ENCODE assay signal across 10 mouse cellular contexts in genomic region chr3:95957359-95958148, GRCm38 (mm10). TPM values are rescaled to one million over a fixed set of nuclear protein-coding genes. Genes with fewer than 3 reads are reported as not detected.
A peak's percentile ranks its signal among the peaks of the same experiment; 100 is the strongest.
DNase-seq lines count a peak whose midpoint lies in the region; ATAC-seq and TF ChIP-seq lines count a peak whose summit lies in the region.
"Had no signal": no experiment of that assay in that cellular context is flagged by ENCODE, and none has a peak within 500 bp of the region (broad histone marks: within the 10 kb centered on the region; RNA-seq: fewer than 3 reads in every experiment).

No protein-coding gene starts in this region.

- no peaks in the 10 kb centered on the region for H3K4me1 ChIP-seq in forebrain, postnatal 0 days (ENCODE audit: insufficient read depth)
- H3K4me1 ChIP-seq in kidney, postnatal 0 days (replicated peaks; ENCODE audit: insufficient read depth, low read length), result no peaks in the 10 kb centered on the region

- no peaks in the 10 kb centered on the region for H3K9me3 ChIP-seq in forebrain, postnatal 0 days (ENCODE audit: low read length)
- no peaks in the 10 kb centered on the region for H3K9me3 ChIP-seq in kidney, postnatal 0 days (replicated peaks; ENCODE audit: low read length)
- H3K9me3 ChIP-seq: midbrain, embryonic 12.5 days had no signal

- no peak overlapping the region for H3K4me2 ChIP-seq in forebrain, postnatal 0 days (ENCODE audit: low read depth)
- no peak overlapping the region for H3K4me2 ChIP-seq in kidney, postnatal 0 days (ENCODE audit: low read length)
- H3K4me2 ChIP-seq: midbrain, embryonic 12.5 days had no signal

- intact Hi-C loops in left cerebral cortex, postnatal 14 days (cut with DNase I), result loop anchor here (5.0 kb wide), 1 partner anchor 95 kb away; no protein-coding TSS in a partner anchor

- no peaks in the 10 kb centered on the region for H3K27me3 ChIP-seq in forebrain, postnatal 0 days (ENCODE audit: insufficient read depth, low read length)
- no peaks in the 10 kb centered on the region for H3K27me3 ChIP-seq in kidney, postnatal 0 days (ENCODE audit: insufficient read depth, low read length)
- H3K27me3 ChIP-seq: midbrain, embryonic 12.5 days had no signal

- ATAC-seq in forebrain, postnatal 0 days, result peak; percentile 81
- ATAC-seq in kidney, postnatal 0 days (replicated peaks; ENCODE audit: low FRiP score, low read depth), result no peak
- ATAC-seq in monocyte, adult 5-6 weeks (replicated peaks; ENCODE audit: insufficient number of reproducible peaks, low FRiP score, low TSS enrichment, poor library complexity, severe bottlenecking), result no peak

- peak overlapping the region; percentile 54 for H3K27ac ChIP-seq in forebrain, postnatal 0 days (ENCODE audit: low read depth, low read length)
- no peak overlapping the region; the same call in 1 of the 2 replicates for H3K27ac ChIP-seq in kidney, postnatal 0 days
- H3K27ac ChIP-seq: midbrain, embryonic 12.5 days had no signal

- TF ChIP-seq CTCF in forebrain, postnatal 0 days (IDR thresholded peaks at IDR 0.05; ENCODE audit: low read depth), result no peak
- TF ChIP-seq CTCF in kidney, postnatal 0 days (IDR thresholded peaks at IDR 0.05; ENCODE audit: low read depth), result no peak

- DNase-seq in left cerebral cortex, postnatal 14 days (ENCODE audit: low spot score in 2 of 2), result peak; percentile 75
- DNase-seq in left cerebral cortex, adult 11 months (ENCODE audit: low spot score), result no peak
- DNase-seq in forebrain, postnatal 0 days, result peak; percentile 73
- DNase-seq in kidney, postnatal 0 days (ENCODE audit: low spot score), result peak; percentile 64
- DNase-seq in right cerebral cortex, adult 2 months (ENCODE audit: low spot score in 2 of 2), result peak; percentile 43 to 48
- DNase-seq in ovary, postnatal 10 days (ENCODE audit: low spot score), result no peak
- DNase-seq in B cell, adult 2 months, result no peak
- DNase-seq: thymus, postnatal 36 days had no signal

- 48% methylated on average over 8 of the region's 8 CpGs for WGBS in forebrain, postnatal 0 days
- 53% methylated on average over 8 of the region's 8 CpGs for WGBS in kidney, postnatal 0 days

- H3K36me3 ChIP-seq in forebrain, postnatal 0 days (ENCODE audit: insufficient read depth), result no peaks in the 10 kb centered on the region
- H3K36me3 ChIP-seq in kidney, postnatal 0 days (ENCODE audit: insufficient read depth, low read length), result no peaks in the 10 kb centered on the region
- H3K36me3 ChIP-seq: midbrain, embryonic 12.5 days had no signal

- no peak overlapping the region for H3K4me3 ChIP-seq in forebrain, postnatal 0 days (ENCODE audit: low read depth, low read length)
- H3K4me3 ChIP-seq in kidney, postnatal 0 days (replicated peaks; ENCODE audit: low read depth, low read length), result no peak overlapping the region
- H3K4me3 ChIP-seq: midbrain, embryonic 12.5 days had no signal

- no peak overlapping the region for H3K9ac ChIP-seq in forebrain, postnatal 0 days
- H3K9ac ChIP-seq in kidney, postnatal 0 days (ENCODE audit: low read depth, low read length), result no peak overlapping the region
- H3K9ac ChIP-seq: midbrain, embryonic 12.5 days had no signal

RNA-seq across cellular contexts. Expression of gene Anp32e, which starts 28.5 kb away (rescaled TPM):
- 100 to 1,000 TPM in 1 of 2 experiments, 10 to 100 TPM in 1; 95.6 to 107 TPM for total RNA-seq in left cerebral cortex, postnatal 14 days (2021)
- total RNA-seq in forebrain, postnatal 0 days (2014; rRNA removed), result 27.5 and 34.4 TPM in 2 replicates
- 84.1 and 109 TPM in 2 replicates for polyA plus RNA-seq in forebrain, postnatal 0 days (2015; fragmentation: Nextera tagmentation; extraction: Ambion mirVana)
- polyA plus RNA-seq in kidney, postnatal 0 days (2015; fragmentation: Nextera tagmentation; extraction: Ambion mirVana), result 128 and 151 TPM in 2 replicates
- total RNA-seq in monocyte, adult 5-6 weeks (2017), result 108 to 150 TPM (median 134 TPM) in 3 replicates

RNA-seq across cellular contexts. Expression of gene Plekho1, which starts 38.2 kb away (rescaled TPM):
- 10 to 100 TPM; 67.5 to 69.7 TPM for total RNA-seq in left cerebral cortex, postnatal 14 days (2021)
- 93.5 and 135 TPM in 2 replicates for total RNA-seq in forebrain, postnatal 0 days (2014; rRNA removed)
- polyA plus RNA-seq in forebrain, postnatal 0 days (2015; fragmentation: Nextera tagmentation; extraction: Ambion mirVana), result 51.8 and 60.1 TPM in 2 replicates
- polyA plus RNA-seq in kidney, postnatal 0 days (2015; fragmentation: Nextera tagmentation; extraction: Ambion mirVana), result 41.5 and 42.5 TPM in 2 replicates
- total RNA-seq in monocyte, adult 5-6 weeks (2017), result 73.1 to 144 TPM (median 131 TPM) in 3 replicates

RNA-seq across cellular contexts. Expression of gene Car14, which starts 53.1 kb away (rescaled TPM):
- total RNA-seq in left cerebral cortex, postnatal 14 days (2021), result 1 to 10 TPM; 5.3 to 5.5 TPM
- total RNA-seq in forebrain, postnatal 0 days (2014; rRNA removed), result 5.0 and 9.4 TPM in 2 replicates
- polyA plus RNA-seq in forebrain, postnatal 0 days (2015; fragmentation: Nextera tagmentation; extraction: Ambion mirVana), result 11.2 and 12.8 TPM in 2 replicates
- 12.9 and 15.2 TPM in 2 replicates for polyA plus RNA-seq in kidney, postnatal 0 days (2015; fragmentation: Nextera tagmentation; extraction: Ambion mirVana)
- total RNA-seq in monocyte, adult 5-6 weeks (2017), result not detected in 3 replicates

Comparison
In these comparisons a context has a peak if more than half of its experiments do, and no peak if none do; other contexts are left out.
1. DNase-seq: peak in left cerebral cortex, postnatal 14 days (2 of 2), forebrain, postnatal 0 days (single experiment), kidney, postnatal 0 days (single experiment) and right cerebral cortex, adult 2 months (2 of 2); none in left cerebral cortex, adult 11 months (single experiment), ovary, postnatal 10 days (single experiment) and B cell, adult 2 months (0 of 2).